Mouse (Mus musculus) induced T-regulatory cell, adult 2 months (primary cell): ENCODE measurements around the gene Prkcq.

ENCODE experiments used
- DNase-seq: peaks from one replicate; pipeline ENCODE4 v3.0.0-alpha.2; 2012; ENCODE audit warnings: low read depth

Prkcq gene

DNA sequence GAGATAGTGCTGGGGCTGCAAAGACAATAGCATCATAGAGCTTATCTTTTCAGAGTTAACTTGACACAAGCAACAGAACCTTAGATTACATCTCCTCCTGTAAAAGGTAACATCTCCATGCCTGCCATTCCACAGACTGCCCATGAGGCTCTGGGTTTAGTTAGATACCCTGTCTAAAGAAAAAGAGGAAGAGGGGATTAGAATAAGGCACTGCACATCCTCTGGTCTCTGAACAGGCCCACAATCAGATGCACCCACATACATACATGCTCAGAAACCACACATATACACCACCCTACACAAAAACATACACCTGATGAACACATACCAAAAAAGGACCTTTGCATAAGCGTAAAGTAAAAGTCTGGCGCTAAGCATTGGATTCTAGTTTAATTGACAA, 47.4 kb downstream of the Prkcq start:
- peak; percentile 63 for DNase-seq

DNA sequence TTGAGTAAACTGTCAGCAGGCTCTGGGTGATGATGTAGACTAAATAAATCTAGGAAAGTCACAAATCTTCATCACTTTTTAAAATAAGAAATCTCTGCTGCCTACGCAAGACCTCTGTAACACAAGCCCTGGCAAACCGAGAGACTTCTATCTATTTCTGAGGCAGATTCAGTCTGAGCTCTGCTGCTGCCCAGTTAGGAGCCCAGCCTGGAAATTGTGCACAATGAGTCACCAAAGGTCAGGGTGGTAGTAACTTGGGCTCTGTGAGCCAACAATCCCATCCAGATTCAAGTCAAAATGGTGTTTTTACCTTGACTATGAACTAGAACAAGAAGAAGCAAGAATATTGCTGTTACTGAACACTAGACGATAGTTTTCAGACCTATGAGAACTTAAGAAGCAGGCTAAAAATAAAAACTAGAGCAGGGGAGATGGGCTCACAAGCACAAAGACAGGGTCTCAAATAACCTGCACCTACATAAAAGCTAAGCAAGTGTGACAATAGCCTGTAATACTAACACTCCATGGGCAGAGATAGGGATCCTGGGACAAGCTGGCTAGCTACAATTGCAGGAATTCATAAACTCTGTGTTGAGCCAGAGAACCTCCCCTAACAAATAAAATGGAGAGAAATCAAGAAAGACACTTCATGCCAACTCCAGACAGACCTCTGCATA, 53.0 kb downstream of the Prkcq start:
- DNase-seq, result peak; percentile 24

DNA sequence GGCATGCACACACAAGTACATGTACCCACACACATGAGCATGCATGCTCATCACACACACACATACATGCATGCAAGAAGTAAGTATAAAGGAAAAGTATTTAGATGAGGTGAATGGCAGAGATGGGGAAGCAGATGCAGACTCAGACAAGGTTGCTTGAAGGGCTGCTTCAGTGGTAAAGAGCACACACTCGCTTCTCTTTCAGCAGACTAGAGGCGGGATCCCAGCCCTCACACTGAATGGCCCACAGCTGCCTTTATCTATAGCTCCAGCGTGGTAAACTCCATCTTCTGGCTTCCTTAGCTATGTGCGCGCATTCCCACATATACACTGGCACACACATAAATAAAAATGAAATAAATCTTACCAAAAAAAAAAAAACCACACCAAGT, 53.6 kb downstream of the Prkcq start:
- DNase-seq, result peak; percentile 28

DNA sequence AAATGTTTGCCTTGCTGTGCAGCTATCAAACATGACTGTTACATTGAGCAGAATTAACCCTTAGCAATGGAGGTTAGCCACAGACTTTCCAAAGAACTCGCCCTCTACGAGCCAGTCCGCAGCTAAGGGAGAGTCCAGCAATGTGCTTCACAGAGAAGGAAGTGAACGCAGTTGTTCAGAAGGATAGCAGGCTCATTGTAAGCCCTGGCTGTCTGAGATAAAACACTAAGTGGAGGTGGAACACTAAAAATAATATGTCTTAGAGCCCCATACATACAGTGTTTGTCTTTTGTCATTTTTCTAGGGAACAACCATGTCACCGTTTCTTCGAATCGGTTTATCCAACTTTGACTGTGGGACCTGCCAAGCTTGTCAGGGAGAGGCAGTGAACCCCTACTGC, 54.6 kb downstream of the Prkcq start:
- DNase-seq, result no peak

DNA sequence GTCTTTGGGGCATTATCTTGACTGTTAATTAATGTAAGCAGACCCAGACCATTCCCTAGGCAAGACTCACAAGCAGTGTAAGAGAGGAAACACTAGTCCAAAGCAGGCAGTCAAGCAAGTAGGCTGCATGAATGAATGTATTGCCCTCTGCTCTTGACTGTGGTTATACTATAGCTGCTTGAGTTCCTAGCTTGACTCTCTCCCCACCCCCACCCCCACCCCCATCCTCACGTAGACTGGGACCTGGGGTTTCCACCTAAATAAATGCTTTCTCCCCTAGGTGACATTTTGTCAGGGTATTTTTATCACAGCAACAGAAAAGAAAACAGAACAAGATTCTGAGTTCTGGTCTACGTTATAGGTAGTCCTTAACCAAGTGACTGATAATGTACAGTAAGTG, 57.2 kb downstream of the Prkcq start:
- DNase-seq, result peak; percentile 59

DNA sequence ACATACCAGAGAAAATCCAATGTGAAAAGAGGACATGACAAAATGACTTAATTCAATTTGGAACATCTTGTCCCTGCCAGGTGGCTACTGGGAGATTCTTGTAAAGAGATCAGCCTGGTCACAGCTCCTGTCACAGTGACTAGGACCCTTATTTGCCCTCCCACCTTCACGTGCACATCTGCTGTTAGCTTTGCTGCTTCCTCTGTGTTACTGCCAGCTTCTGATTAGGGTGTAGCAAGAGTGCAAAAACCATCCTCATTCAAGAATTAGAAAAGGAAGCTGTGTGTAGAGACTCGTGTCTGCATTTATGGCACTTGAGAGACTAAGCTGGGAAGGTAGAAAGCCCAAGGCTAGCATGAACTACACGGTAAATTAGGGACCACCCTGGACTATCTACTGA, 59.2 kb downstream of the Prkcq start:
- DNase-seq, result no peak

DNA sequence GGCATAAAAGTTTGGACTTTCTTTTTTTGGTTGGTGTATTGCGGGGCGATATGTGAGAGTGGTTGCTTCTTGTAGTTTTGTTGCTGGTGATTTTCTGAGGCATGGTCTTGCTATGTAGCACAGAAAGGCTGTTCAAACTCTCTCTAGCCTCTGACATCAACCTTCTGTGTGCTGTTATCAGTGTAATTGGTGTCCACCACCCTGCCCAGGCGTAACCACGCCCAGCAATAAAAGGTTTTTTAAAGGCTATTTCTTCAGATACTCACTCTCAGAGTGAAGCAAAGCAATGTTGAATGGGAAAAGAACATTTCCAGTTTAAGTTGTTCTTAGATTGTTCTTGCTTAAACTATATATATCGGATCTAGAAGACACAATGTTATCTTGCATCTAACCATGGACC, 60.1 kb downstream of the Prkcq start:
- no peak for DNase-seq

DNA sequence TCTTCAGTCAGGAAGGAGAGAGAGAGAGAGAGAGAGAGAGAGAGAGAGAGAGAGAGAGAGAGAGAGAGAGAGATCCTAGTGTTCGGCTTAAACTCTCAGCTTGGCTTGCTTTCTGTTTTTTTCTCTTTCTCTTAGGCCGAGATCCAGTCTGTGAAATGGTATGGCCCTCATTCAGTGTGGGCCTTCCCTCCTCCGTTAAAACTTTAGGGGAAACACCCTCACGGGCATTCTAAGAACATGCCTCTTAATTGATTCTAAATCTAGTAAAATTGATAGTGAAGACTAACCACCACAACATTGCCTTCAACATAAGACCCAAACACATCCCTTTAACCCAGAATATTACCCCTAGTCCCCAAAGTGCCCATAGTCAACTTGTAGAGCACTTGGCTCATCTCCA, 66.3 kb downstream of the Prkcq start:
- DNase-seq, result no peak

DNA sequence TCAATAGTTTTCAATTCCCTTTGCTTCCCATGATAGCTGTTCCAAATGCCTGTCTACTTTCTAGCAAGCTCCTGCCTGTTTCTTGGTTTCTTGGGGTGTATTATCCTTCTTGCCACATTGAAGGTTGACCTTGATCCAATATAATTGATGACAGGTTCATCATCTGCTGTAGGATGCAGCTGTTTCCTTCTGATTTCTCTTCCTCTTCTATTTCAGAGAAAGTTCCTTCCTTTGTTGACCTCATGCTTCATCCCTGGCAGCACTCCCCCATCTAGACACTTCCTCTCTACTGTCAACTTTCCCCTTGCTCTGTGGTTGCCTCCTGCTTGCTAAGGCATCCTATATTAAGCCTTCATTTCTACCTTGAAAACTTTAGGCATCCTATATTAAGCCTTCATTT, 67.6 kb downstream of the Prkcq start:
- DNase-seq, result no peak

DNA sequence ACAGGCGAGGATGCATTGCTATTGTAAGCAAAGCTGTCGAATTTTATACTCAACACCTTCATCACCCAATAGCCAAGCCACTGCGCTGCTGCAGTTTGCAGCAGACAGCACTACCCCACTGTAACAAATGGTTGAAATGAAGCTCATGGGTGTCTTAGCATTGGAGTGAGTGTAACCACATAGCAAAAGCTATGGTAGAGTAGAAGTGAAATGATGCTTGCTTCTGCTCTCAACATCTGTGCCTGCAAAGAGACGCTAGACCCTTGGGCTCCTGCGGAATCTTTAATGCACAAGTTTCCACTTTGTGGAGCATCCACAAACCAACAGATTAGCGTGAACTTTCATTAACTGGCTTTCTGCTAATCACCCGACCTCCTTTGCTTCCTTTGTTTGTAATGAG, 74.0 kb downstream of the Prkcq start:
- no peak for DNase-seq

DNA sequence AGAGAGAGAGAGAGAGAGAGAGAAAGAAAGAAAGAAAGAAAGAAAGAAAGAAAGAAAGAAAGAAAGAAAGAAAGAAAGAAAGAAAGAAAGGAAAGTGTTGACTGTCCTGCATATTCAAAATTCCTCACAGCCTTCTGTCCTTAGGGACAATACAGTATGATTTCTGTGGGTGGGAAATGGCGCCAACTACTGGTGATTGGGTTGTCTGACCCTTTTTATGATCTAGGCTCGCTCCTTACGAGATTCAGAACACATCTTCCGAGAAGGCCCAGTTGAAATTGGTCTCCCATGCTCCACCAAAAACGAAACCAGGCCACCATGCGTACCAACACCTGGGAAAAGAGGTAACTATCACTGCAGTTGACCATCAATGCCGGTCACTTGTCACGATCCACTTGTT, 82.0 kb downstream of the Prkcq start:
- peak; percentile 83 for DNase-seq

DNA sequence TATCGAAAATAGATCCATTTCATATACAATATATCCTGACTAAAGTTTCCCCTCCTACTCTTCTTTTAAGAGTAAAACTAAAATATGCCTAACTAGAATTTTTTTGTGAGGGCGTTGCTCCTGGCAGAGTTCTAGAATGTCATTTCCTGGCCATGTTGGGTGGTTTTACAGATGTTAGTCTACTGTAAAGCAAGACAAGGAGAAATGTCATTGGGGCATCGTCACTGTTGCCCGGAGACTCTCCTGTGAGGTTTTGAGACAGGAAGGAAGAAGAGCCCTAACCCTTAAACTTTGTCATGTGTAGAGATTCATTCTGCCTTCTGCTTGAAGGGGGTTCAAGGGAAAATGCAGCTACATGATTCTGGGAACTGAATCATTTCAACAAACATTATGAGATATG, 82.5 kb downstream of the Prkcq start:
- DNase-seq, result peak; percentile 67

DNA sequence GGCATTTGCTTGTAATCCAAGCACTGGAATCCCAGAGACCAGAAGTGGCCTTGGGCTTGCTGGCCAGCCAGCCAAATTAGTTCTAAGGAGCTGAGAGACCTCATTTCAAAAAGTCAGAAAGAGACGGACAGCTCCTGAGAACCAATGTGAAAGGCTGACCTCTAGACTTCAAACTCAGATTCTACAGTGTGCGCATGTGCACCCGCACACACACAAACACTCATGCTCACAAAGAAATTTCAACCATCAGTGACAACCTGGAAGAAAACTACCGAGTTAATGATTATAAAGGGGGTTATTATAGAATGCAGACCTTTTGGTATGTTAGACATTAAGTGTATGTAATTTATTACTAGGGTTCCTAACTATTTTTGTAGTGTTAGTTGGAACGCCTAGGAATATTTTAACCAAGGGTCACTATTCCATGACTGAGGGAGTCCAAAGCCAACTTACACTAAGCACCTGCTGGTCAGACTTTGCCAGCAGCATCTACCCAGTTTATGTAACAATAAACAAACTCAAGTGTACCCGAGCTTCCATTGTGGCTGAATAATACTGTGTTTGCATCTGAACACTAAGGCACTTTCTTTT, 85.4 kb downstream of the Prkcq start:
- DNase-seq, result no peak

DNA sequence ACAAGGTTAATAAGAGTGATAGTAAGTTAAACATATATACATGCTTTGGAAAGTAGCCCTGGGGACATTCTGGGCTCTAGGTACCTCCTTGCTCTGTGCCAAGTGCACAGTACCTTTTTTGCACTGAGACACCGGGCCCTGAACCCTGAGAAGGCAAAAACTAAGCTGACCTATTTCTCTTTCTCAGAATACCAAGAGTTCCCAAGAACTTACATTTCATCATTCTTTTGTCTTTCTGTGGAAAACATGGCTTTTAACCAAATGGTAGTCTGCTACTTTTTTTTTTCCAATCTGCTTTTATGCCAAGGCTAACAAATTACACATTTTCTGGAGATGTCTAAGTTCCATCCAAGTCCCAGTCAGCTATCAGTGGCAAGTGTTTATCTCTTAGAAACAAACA, 86.3 kb downstream of the Prkcq start:
- DNase-seq, result no peak

DNA sequence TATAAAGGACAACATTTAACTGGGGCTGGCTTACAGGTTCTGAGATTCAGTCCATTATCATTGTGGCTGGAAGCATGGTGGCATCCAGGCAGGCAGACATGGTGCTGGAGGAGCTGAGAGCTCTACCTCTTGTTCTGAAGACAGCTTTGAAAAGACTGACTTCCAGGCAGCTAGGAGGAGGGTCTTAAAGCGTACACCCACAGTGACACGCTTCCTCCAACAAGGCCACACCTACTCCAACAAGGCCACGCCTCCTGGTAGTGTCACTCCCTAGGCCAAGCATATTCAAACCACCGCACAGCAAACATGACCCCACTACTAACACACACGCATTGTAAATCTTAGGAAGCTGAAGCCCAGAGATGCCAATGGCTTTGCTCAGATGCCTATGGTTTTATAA, 87.5 kb downstream of the Prkcq start:
- DNase-seq, result peak; percentile 41

DNA sequence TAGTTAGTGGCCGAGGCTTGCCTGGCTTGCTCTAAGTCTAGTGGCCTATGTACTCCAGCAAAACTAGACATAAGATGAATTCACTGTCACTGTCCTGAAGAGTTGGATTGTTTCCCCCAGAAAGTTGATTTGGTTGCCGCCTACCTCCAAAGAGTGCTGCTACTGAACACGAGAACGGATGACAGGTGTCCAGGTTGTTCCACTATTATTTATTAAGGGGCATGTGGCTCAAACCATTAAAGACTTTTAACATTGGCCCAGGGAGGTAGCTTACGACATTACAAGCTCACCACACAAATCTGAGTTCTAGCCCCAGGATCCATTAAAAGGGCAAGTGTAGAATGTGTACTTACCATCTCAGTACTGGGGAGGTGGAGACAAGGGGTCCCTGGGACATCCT, 92.9 kb downstream of the Prkcq start:
- DNase-seq, result no peak

DNA sequence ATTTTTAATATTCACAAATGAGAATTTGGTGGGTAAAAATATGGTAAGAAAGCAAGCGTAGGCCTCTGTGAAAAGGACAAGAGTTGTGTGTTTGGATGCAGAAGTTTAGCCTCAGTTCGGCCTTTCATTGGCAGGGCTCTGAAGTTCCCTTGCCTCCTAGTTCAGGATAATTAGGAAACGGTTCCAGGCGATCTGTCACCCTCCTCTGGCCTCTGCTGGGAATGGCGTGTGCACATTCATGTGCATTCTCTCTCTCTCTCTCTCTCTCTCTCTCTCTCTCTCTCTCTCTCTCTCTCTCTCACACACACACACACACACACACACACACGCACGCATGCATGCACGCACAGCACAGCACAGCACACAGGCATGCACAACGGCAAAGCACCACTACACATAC, 93.5 kb downstream of the Prkcq start:
- DNase-seq, result no peak

DNA sequence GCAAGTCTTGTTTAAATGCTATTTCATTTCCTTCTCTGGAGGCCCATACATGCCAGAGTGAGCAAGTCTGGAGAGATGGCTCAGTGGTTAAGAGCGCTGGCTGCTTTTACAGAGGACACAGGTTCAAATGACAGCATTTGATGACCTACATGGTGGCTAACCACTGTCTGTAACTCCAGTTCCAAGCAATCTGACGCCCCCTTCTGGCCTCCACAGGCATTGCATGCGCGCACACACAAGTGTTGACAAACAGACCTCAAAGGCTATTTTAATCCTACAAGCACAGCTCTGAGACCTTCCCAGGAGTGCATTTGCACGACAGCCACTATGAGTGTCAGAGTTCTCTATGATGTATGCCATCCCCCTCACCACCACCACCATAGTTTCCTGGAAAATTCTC, 94.4 kb downstream of the Prkcq start:
- peak; percentile 87 for DNase-seq

DNA sequence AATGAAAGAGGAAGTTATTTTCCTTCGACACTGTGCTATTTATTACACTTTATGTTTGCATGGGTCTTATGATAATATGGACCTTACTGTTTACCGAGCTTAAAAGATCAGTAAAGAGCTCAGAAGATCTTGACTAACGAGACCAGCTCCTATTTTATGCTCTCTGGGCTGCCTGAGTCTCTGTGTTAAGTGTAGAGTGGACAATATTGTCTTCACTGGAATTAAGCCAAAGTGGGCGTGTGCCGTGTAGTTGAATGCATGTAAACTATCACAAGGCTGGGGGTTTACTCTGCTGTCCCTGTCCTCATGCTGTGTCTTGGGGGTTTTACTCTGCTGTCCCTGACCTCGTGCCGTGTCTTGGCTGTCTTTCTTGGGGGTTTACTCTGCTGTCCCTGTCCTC, 107.1 kb downstream of the Prkcq start:
- DNase-seq, result no peak

DNA sequence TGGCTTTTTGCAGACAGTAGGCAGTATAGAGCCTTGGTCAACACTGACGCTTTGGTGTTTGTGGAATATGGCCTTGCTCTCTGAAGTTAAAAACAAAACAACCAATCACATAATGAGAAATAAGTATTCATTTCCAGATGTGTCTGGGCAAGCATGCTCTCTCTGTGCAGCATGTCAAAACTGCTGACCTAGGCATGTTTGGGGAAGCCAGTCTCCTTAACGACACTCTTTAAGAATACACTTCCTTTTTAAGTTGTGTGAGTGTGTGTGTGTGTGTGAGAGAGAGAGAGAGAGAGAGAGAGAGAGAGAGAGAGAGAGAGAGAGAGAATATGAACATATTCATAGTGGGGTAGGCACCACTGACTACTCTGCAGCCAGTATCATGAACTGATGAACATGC, 108.3 kb downstream of the Prkcq start:
- DNase-seq, result no peak

DNA sequence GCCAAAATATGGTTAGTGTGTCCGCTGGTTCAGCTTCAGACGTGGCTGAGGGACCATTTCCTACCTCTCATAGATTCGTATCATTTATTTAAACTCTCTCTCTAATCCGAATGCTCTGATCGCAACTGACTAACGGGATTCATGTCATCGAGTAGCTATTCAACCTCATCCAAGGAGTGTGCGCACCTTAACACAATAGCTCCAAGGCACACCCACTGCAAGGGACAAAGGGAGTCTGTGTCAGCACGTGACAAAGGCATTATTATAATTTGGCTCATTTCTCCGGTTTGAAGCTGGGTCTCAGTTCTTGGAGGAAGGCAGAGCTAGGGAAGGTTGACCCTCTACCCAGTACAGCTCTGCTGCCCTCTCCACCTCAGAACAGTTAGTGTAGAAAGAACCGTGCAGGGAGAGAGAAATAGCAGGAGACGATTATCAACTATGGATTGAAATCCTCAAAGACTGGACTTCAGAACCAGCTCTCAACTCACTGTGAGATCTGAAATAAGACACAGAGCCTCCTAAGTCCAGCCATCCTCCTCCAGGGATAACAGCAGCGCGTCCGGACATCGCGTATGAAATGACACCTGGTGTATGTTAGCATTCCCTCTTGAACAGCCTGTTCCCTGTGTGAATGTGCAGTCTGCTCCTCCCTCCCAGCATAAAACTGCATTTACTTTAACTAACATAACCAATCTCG, 116.1 kb downstream of the Prkcq start:
- DNase-seq, result no peak

DNA sequence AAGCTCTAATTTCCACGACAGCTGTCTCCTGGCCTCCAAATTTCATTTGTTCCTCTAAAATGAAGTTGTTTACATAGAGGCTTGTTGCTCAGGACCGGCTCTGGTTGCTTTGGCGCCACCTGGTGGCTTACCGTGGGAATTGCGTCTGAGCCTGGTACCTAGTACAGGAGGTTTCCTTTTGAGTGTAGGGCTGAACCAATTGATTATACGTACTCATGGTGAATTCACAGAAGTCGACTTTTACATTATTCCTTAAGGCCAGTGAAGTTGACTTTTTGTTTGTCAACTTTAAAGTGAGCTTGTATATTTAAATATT, 116.6 kb downstream of the Prkcq start:
- DNase-seq, result peak; percentile 89

DNA sequence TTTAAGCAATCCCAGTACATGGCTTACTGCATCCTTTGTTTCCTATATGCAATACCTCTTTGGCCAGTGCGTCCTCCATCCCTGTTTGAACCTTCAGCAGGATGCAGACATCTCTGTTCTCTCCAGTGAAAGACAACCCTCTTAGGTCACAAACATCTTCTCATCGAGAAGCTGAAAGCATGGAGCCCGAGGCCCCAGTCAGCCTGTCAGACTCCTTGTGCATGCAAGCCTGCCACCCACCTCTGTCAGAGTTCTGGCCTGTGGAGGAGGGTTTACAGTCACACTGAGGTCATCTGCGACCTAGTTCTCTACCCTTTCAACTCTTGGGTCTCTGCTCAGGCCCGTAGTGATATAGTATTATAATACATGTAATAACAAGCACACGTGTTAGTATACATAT, 119.0 kb downstream of the Prkcq start:
- DNase-seq, result no peak
